Mouse (Mus musculus) macrophage (primary cell): Measurements from ENCODE around the gene Slc29a2. TPM values are rescaled to one million over a fixed set of nuclear protein-coding genes. Genes with fewer than 3 reads are reported as not detected.
"Not testable (repeated sequence)": the region's sequence is repeated elsewhere in the genome, so short reads cannot be mapped to it uniquely, and the experiment has no call there.

ENCODE experiments used
- H3K27ac ChIP-seq: fragments of 350-480 bp; formaldehyde crosslinking; 2 replicates; pipeline ENCODE4 v1.9.0; 2021
- H3K36me3 ChIP-seq: fragments of 350-480 bp; formaldehyde crosslinking; 2 replicates; pipeline ENCODE4 v1.9.0; 2021; ENCODE audit errors: inconsistent target
- H3K4me3 ChIP-seq: fragments of 350-480 bp; formaldehyde crosslinking; 2 replicates; pipeline ENCODE4 v1.9.0; 2021; ENCODE audit errors: inconsistent target
- H3K79me2 ChIP-seq: fragments of 350-480 bp; formaldehyde crosslinking; 2 replicates; pipeline ENCODE4 v1.9.0; 2021; ENCODE audit errors: inconsistent target
- WGBS: methylation state at CpG from one replicate; pipeline ENCODE4 v1.1.7; 2026; ENCODE audit warnings: inconsistent platforms; ENCODE audit not compliant: missing documents; 5-methylcytosine and 5-hydroxymethylcytosine counted together
- polyA plus RNA-seq: library from polyadenylated mRNA; stranded (reverse); fragments of 250-400 nt; gene quantifications from 3 replicates; pipeline ENCODE4 v1.2.4, GENCODE M21; 2018; ENCODE audit warnings: inconsistent platforms
- total RNA-seq, 78 experiments: library from RNA; depleted of rRNA; stranded (reverse); fragments of 250-400 nt; gene quantifications; 1 replicate in 9 of 78; 2 replicates in 24 of 78; 3 replicates in 43 of 78; 4 replicates in 2 of 78; pipeline ENCODE4 v1.2.4; 2018; ENCODE audit warnings: inconsistent platforms in 56 of 78

The Slc29a2 gene
- total RNA-seq (2018; cell fraction: chromatin; rRNA removed) = 1 to 10 TPM in 14 of 26 experiments, under 1 TPM in 9, not detected in 3; 0.25 to 3.4 (median 1.1) TPM
- 1 to 10 TPM in 9 of 26 experiments, under 1 TPM in 17; 0.42 to 1.5 (median 0.84) TPM for total RNA-seq (2018; cell fraction: cytosol; rRNA removed)
- total RNA-seq (2018; cell fraction: nucleus; rRNA removed) = 1 to 10 TPM in 17 of 26 experiments, under 1 TPM in 7, not detected in 2; 0.44 to 4.8 (median 1.2) TPM
- 0.75 to 2.2 TPM (median 0.76 TPM) in 3 replicates for polyA plus RNA-seq

DNA sequence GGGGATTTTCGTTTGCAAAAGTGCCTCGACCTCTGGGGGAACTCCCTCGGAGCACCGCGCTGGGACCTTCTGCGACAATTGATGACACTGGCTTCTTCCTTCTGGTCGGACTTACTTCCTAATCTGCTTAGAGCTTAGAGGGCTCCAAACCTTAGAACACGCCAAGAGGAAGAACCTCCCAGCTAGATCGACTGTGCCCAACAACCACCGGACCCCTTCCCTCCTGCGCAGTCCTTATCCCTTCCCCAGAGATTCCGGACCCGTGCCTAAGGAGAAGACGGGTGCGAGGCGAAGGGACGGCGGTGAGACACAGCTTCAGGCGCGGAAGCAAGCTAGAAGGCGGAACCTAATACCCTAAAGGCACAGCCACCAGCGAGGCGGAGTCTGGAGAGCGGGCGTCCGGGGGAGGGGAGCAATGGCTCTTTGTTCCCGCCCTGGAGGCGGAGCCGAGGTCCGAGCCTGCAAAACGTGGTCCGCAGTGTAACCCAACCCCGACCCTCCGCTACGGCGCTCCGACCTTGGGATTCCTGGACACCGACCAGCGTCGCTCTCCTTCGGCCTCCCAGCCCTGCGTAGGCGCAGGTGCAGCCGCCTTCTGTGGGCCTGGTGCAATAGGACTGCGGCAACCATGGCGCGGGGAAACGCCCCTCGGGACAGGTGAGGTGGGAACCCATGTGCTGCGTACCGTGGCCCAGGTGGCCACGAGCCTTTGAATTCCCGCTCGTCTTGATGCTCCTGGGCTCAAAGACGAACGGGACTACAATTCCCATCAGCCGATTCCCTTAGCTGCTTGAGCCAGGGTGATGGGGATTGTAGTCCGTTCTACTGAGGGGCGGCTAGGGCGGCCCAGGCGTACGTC lies at the start of gene Slc29a2:
Gene Slc29a2, plus strand, starts transcription at position 240 of the 859 bp plus-strand sequence.
- peak within 1 kb of the TSS; percentile 64 for H3K4me3 ChIP-seq
- H3K79me2 ChIP-seq = no peaks in the 10 kb centered on the region
- WGBS = under 1% methylated on average over 62 of the region's 62 CpGs
- H3K27ac ChIP-seq = peak within 1 kb of the TSS; percentile 80
- no peaks in the 10 kb centered on the region for H3K36me3 ChIP-seq

GRCm38 (mm10) chr19:4981767-4982166 lies 41.9 kb upstream of the Slc29a2 start:
- no peaks in the 10 kb centered on the region for H3K79me2 ChIP-seq
- H3K36me3 ChIP-seq = no peaks in the 10 kb centered on the region
- H3K4me3 ChIP-seq = no peak overlapping the region
- no peak overlapping the region for H3K27ac ChIP-seq

- H3K27ac ChIP-seq = no peak overlapping the region
- WGBS = 10% methylated on average over 13 of the region's 13 CpGs
These were observed 34.6 kb upstream of the Slc29a2 start for GRCm38 (mm10) chr19:4989013-4989412.

GRCm38 (mm10) chr19:4989434-4990255 lies 34.0 kb upstream of the Slc29a2 start:
- WGBS = 35% methylated on average over 42 of the region's 47 CpGs
- Histone ChIP-seq H3K79me2 (no peaks in the 10 kb centered on the region), H3K36me3 (no peaks in the 10 kb centered on the region), H3K27ac (no peak overlapping the region), H3K4me3 (no peak overlapping the region)

More at GRCm38 (mm10) chr19:4989013-4989412, 34.6 kb upstream of the Slc29a2 start:
- no peak overlapping the region for H3K4me3 ChIP-seq
- H3K36me3 ChIP-seq = no peaks in the 10 kb centered on the region
- no peaks in the 10 kb centered on the region for H3K79me2 ChIP-seq

- Histone ChIP-seq H3K36me3 (no peaks in the 10 kb centered on the region), H3K79me2 (no peaks in the 10 kb centered on the region), H3K4me3 (no peak within 1 kb of the TSS), H3K27ac (no peak within 1 kb of the TSS)
- 27% methylated on average over 4 of the region's 4 CpGs for WGBS
These were observed 33.4 kb upstream of the Slc29a2 start, which contains the start of gene Npas4 for GRCm38 (mm10) chr19:4990256-4990625. Gene Npas4, minus strand, starts transcription at chr19:4990316.

DNA sequence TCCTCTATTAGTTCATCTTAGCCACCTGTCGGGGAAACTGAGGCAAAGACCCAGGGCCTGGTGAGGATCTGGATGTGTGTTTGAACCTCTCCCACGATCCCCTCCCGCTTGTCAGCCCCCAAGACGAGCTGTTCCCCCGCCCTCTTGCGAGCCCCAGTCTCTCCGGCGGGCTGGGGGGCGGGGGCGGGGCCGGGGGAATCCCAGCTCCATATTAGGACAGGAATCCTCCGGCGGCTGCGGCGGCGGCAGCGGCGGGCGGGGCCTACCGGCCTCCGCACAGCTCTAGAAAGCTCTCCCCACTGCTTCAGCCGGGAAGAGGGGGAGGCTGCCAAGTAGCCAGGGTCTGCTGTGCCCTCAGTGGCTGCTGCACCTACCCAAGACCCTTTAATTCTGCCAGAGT lies 32.9 kb upstream of the Slc29a2 start:
- no peak overlapping the region for H3K4me3 ChIP-seq
- WGBS = 5% methylated on average over 22 of the region's 22 CpGs
- H3K79me2 ChIP-seq = no peaks in the 10 kb centered on the region
- H3K36me3 ChIP-seq = no peaks in the 10 kb centered on the region
- H3K27ac ChIP-seq = no peak overlapping the region

DNA sequence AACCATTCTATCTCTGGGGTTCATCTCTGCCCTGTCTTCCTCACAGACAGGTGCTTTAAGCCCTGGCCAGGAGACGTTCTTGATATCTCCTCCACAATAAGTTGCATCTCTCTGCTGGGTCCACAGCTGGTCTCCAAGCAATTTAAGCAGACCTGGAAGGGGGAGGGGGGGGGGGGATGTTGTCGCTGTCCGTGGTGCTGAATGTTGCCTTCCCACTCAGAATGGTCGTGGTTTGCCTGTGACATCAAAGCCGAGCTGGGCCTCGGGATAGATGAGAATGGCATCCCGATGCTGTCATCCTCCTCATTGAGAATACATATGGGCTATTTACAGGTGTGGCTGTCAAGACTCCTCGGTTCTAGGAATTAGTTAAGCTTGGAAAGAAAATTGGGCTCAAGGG lies 31.3 kb upstream of the Slc29a2 start:
- no peaks in the 10 kb centered on the region for H3K79me2 ChIP-seq
- H3K27ac ChIP-seq = no peak overlapping the region
- no peaks in the 10 kb centered on the region for H3K36me3 ChIP-seq
- no peak overlapping the region for H3K4me3 ChIP-seq
- 18% methylated on average over 8 of the region's 8 CpGs for WGBS

GRCm38 (mm10) chr19:4992904-4993303 lies 30.8 kb upstream of the Slc29a2 start:
- Histone ChIP-seq H3K36me3 (no peaks in the 10 kb centered on the region), H3K79me2 (no peaks in the 10 kb centered on the region), H3K4me3 (no peak overlapping the region), H3K27ac (no peak overlapping the region)
- WGBS = 3% methylated on average over 9 of the region's 9 CpGs

DNA sequence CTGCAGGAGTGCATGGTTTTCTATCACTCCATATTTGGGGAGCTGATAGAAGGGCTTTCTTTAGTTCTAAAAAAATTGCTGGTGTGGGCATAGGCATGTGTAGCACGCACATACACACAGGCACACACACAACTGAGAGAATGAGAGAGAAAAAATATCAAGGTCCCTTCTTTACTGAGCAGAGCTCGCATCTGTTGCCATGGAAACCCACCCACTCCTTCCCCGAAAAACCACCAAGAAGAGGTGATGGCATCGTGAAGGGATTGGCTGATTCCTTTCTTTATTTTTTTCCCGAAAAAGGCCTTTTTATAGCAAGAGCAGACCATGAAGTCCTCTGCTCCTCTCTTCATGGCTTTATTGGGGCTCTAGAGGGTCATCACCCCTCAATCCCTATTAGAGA lies 29.6 kb upstream of the Slc29a2 start:
- no peak overlapping the region for H3K4me3 ChIP-seq
- WGBS = 63% methylated on average over 5 of the region's 5 CpGs
- H3K36me3 ChIP-seq = no peaks in the 10 kb centered on the region
- no peak overlapping the region for H3K27ac ChIP-seq
- no peaks in the 10 kb centered on the region for H3K79me2 ChIP-seq

DNA sequence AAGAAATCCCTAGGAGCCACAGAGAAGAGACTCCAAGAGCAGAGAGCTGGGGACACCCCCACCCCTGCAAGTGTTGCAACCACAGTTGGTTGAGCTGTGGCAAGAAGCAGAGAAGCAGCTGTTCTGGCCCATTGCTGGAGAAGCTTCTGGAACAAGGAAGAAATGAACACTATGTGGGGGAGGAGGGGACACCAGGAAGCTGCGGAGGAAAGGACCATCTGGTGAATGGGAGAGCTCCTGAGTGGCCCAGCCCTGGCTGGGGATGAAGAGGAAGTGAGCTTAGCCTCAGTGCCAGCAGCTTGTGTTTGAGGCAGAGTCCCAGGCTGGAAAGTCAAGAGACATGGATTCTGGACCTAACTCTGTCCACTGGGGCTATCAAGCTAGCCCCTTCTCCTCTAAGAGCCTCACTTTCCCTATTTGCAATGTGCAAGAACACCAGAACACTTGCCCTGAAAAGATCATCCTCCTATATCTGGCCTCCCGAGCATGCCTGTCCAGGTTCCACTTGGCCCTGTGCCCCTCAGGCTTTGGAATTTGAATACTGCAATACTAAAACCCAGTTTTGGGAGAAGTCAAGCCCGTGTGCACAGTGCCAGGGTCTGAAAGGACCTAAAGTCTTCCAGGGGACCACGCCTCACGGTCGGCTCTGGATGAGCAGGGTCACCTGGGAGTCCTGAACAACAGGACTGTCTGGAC lies 24.1 kb upstream of the Slc29a2 start:
- no peak overlapping the region for H3K27ac ChIP-seq
- H3K36me3 ChIP-seq = no peaks in the 10 kb centered on the region
- H3K4me3 ChIP-seq = no peak overlapping the region
- WGBS = 63% methylated on average over 6 of the region's 6 CpGs
- H3K79me2 ChIP-seq = no peaks in the 10 kb centered on the region

DNA sequence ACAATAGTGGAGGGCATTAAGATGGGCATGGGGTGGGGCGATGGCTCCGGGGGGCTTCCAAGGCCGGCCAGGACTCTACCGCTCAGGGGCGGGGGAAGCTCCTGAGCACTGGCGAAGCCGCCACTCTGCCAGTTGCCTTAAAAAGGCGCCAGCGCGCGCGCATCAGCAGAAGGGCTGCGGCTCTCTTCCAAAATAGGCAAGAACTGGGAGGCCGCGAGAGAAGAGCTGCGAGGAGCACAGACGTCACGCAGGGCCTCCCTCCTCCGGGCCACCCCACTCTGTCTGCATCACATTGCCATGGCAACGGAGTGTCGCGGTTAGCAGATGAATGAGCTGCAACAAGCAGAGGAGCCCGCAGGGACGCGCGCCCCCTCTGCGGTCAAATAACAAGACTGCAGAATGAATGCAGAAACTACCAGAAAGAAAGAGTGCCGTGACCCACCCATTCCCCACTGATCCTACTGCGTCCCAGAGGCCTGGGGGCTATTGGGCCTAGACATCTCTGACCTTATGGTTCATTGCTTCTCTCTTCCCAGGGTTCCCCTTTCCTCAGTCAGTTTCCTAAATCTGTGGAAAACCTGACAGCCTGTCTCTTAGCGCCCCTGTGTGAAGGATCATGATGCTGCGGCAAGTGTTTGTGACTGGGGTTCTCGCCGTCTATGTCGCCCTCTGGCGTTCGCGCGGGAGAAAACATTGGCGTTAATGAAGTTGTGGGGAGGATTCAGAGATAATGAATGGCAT lies 21.8 kb upstream of the Slc29a2 start:
- H3K27ac ChIP-seq = no peak overlapping the region
- no peak overlapping the region for H3K4me3 ChIP-seq
- no peaks in the 10 kb centered on the region for H3K79me2 ChIP-seq
- WGBS = 3% methylated on average over 39 of the region's 39 CpGs
- H3K36me3 ChIP-seq = no peaks in the 10 kb centered on the region

DNA sequence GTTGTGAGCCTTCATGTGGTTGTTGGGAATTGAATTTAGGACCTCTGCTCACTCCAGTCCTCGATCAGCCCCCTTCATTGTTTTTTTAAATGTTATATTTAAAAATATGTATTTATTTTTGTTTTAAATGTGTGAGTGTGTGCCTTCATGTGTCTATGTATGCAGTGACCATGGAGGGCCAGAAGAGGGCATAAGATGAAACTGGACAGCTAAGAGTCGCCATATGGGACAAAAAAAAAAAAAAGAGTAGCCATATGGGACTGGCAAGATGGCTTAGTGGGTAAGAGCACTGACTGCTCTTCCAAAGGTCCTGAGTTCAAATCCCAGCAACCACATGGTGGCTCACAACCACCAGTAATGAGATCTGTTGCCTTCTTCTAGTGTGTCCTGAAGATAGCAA lies 20.0 kb upstream of the Slc29a2 start:
- not testable (repeated sequence) for H3K27ac ChIP-seq, H3K36me3 ChIP-seq, H3K4me3 ChIP-seq, H3K79me2 ChIP-seq
- 40% methylated on average over 2 of the region's 2 CpGs for WGBS

GRCm38 (mm10) chr19:5004925-5005324 lies 18.7 kb upstream of the Slc29a2 start:
- Histone ChIP-seq H3K4me3 (no peak overlapping the region), H3K36me3 (no peaks in the 10 kb centered on the region), H3K27ac (no peak overlapping the region), H3K79me2 (no peaks in the 10 kb centered on the region)
- WGBS = 81% methylated on average over 4 of the region's 4 CpGs

DNA sequence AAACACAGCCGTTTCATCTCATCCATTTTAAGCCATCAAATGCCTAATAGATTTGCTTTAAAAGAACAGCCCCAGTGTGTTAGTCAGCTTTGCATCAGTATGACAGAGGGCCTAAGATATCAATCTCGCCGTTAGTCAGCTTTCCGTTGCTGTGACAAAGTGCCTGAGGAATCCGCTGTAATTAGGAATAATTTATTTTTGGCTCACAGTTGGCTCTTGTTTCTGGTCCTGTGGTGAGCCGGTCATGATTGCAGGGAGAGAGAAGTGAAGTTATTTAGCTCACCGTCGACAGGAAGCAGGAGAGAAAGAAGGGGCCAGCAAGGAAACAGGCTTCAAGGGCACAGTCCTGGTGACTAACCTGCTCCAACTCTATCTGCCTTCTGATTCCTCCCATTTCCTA lies 10.5 kb upstream of the Slc29a2 start:
- no peak overlapping the region for H3K27ac ChIP-seq
- 51% methylated on average over 8 of the region's 8 CpGs for WGBS
- H3K4me3 ChIP-seq = no peak overlapping the region
- H3K36me3 ChIP-seq = no peaks in the 10 kb centered on the region
- no peaks in the 10 kb centered on the region for H3K79me2 ChIP-seq
